Mouse (Mus musculus) megakaryocyte, embryonic 14.5 days (primary cell): ENCODE data around the gene Igfbp1. TPM values are rescaled to one million over a fixed set of nuclear protein-coding genes. Genes with fewer than 3 reads are reported as not detected.

ENCODE experiments used
- H3K27me3 ChIP-seq: replicated peaks from 2 replicates; pipeline ENCODE3; 2012; ENCODE audit warnings: inconsistent platforms
- H3K36me3 ChIP-seq: replicated peaks from 2 replicates; pipeline ENCODE3; 2012; ENCODE audit warnings: low read length, inconsistent platforms, mixed read lengths
- H3K4me1 ChIP-seq: 2 replicates; pipeline ENCODE4 v1.6.1; 2012; ENCODE audit warnings: inconsistent platforms
- H3K4me3 ChIP-seq: replicated peaks from 2 replicates; pipeline ENCODE3; 2012; ENCODE audit warnings: moderate library complexity, mild to moderate bottlenecking, inconsistent platforms
- H3K9me3 ChIP-seq: 2 replicates; pipeline ENCODE4 v1.6.1; 2012; ENCODE audit warnings: inconsistent platforms
- FLI1 ChIP-seq: IDR thresholded peaks from 2 replicates; pipeline ENCODE4 v1.6.1; 2012; ENCODE audit warnings: low read length, inconsistent platforms, mixed read lengths
- GATA1 ChIP-seq: IDR thresholded peaks from 3 replicates; pipeline ENCODE4 v1.6.1; 2012; ENCODE audit warnings: mixed read lengths, low read length, inconsistent platforms, borderline replicate concordance
- polyA plus RNA-seq: library from polyadenylated mRNA; stranded (reverse); fragments of >175 nt; gene quantifications from 2 replicates; pipeline ENCODE4 v1.2.3, GENCODE M21; 2012; ENCODE audit warnings: low replicate concordance; ENCODE audit not compliant: insufficient read depth

Gene Igfbp1
- polyA plus RNA-seq, 1 experiment = not detected

GRCm38 (mm10) chr11:7239041-7239740 is 41.6 kb downstream of the Igfbp1 start:
- Histone ChIP-seq H3K4me3 (no peak overlapping the region), H3K4me1 (no peaks in the 10 kb centered on the region), H3K9me3 (peaks cover 14% of the 10 kb centered on the region; the same call in 1 of the 2 replicates), H3K27me3 (no peaks in the 10 kb centered on the region), H3K36me3 (no peaks in the 10 kb centered on the region)
- no peak for TF ChIP-seq GATA1
- TF ChIP-seq FLI1 = no peak

GRCm38 (mm10) chr11:7244782-7245181 is 47.2 kb downstream of the Igfbp1 start:
- Histone ChIP-seq H3K36me3 (no peaks in the 10 kb centered on the region), H3K9me3 (peaks cover 7% of the 10 kb centered on the region), H3K4me3 (no peak overlapping the region), H3K4me1 (no peaks in the 10 kb centered on the region), H3K27me3 (no peaks in the 10 kb centered on the region)
- TF ChIP-seq FLI1 (no peak), GATA1 (no peak)

- H3K4me1 ChIP-seq = no peaks in the 10 kb centered on the region
- TF ChIP-seq FLI1 (no peak), GATA1 (no peak)
Measured at GRCm38 (mm10) chr11:7250415-7250814, 52.8 kb downstream of the Igfbp1 start.

GRCm38 (mm10) chr11:7250870-7251269 is 53.3 kb downstream of the Igfbp1 start:
- Histone ChIP-seq H3K27me3 (no peaks in the 10 kb centered on the region), H3K9me3 (peaks cover 11% of the 10 kb centered on the region), H3K36me3 (no peaks in the 10 kb centered on the region), H3K4me1 (no peaks in the 10 kb centered on the region), H3K4me3 (no peak overlapping the region)
- TF ChIP-seq FLI1 = no peak
- TF ChIP-seq GATA1 = no peak

More at GRCm38 (mm10) chr11:7250415-7250814, 52.8 kb downstream of the Igfbp1 start:
- Histone ChIP-seq H3K4me3 (no peak overlapping the region), H3K9me3 (peaks cover 11% of the 10 kb centered on the region), H3K36me3 (no peaks in the 10 kb centered on the region), H3K27me3 (no peaks in the 10 kb centered on the region)

Other genes with a start within 250 kb of the Igfbp1 start
- not detected in 2 replicates for gene Adcy1, start 134.3 kb upstream of the Igfbp1 start, polyA plus RNA-seq
- not detected in 2 replicates for gene Gm11985, start 9.2 kb upstream of the Igfbp1 start, polyA plus RNA-seq
- 0.17 TPM in 1 of 2 replicates, not detected in the other for gene Igfbp3, start 16.1 kb downstream of the Igfbp1 start, polyA plus RNA-seq